Mouse (Mus musculus) C2C12 (cell line): Measurements from ENCODE around the gene Stam. TPM values are rescaled to one million over a fixed set of nuclear protein-coding genes. Genes with fewer than 3 reads are reported as not detected.

Source experiments
- H3K27me3 ChIP-seq: one replicate; pipeline ENCODE4 v1.6.1; 2011; ENCODE audit not compliant: control insufficient read depth, insufficient read depth, insufficient read length
- H3K36me3 ChIP-seq: one replicate; pipeline ENCODE4 v1.6.1; 2011; ENCODE audit not compliant: control insufficient read depth, insufficient read depth
- H3K4me3 ChIP-seq: one replicate; pipeline ENCODE4 v1.5.1; 2011; ENCODE audit warnings: mild to moderate bottlenecking, control low read depth; ENCODE audit not compliant: poor library complexity, insufficient read depth, severe bottlenecking
- H3K79me2 ChIP-seq: one replicate; pipeline ENCODE4 v1.6.1; 2011; ENCODE audit not compliant: control insufficient read depth, insufficient read depth
- H3K79me3 ChIP-seq: one replicate; pipeline ENCODE4 v1.6.1; 2011; ENCODE audit warnings: low read depth, control low read depth
- H3ac ChIP-seq: one replicate; pipeline ENCODE3; 2011; ENCODE audit warnings: low read depth; ENCODE audit not compliant: control insufficient read depth, insufficient read length
- CEBPB ChIP-seq: IDR thresholded peaks from one replicate; pipeline ENCODE4 v1.6.1; 2011; ENCODE audit warnings: low read depth, mild to moderate bottlenecking, control low read depth, moderate library complexity
- CTCF ChIP-seq: IDR thresholded peaks from one replicate; pipeline ENCODE4 v1.5.1; 2011; ENCODE audit not compliant: control insufficient read depth, insufficient read depth, insufficient read length
- FOSL1 ChIP-seq: IDR thresholded peaks from one replicate; pipeline ENCODE4 v1.8.0; 2011; ENCODE audit warnings: mild to moderate bottlenecking, low read length; ENCODE audit not compliant: poor library complexity, insufficient read depth, severe bottlenecking
- MAX ChIP-seq: IDR thresholded peaks from one replicate; pipeline ENCODE4 v1.6.1; 2011; ENCODE audit warnings: mild to moderate bottlenecking, control low read depth
- MYOD1 ChIP-seq: IDR thresholded peaks from one replicate; pipeline ENCODE4 v1.6.1; 2011; ENCODE audit warnings: low read depth; ENCODE audit not compliant: control insufficient read depth, insufficient read length
- MYOG ChIP-seq: IDR thresholded peaks from one replicate; pipeline ENCODE4 v1.6.1; 2011; ENCODE audit not compliant: control insufficient read depth, insufficient read length; ENCODE audit errors: extremely low read depth
- USF1 ChIP-seq: IDR thresholded peaks from one replicate; pipeline ENCODE4 v1.6.1; 2011; ENCODE audit warnings: low read depth, mild to moderate bottlenecking, control low read depth, moderate library complexity
- polyA plus RNA-seq: library from polyadenylated mRNA; unstranded; fragments of >200 nt; fragmentation: generic; extraction: Trizol; gene quantifications from one replicate; pipeline ENCODE4 v1.2.1, GENCODE M21; 2012; ENCODE audit warnings: missing spikeins

Gene Stam
- polyA plus RNA-seq, 1 experiment, result 14.5 TPM

GRCm38 (mm10) chr2:14165066-14165465, 91.2 kb downstream of the Stam start:
- no peak overlapping the region for H3K4me3 ChIP-seq
- H3K79me3 ChIP-seq, result no peaks in the 10 kb centered on the region
- no peaks in the 10 kb centered on the region for H3K27me3 ChIP-seq
- no peaks in the 10 kb centered on the region for H3K36me3 ChIP-seq
- no peaks in the 10 kb centered on the region for H3K79me2 ChIP-seq
- no peak overlapping the region for H3ac ChIP-seq
- no peak for TF ChIP-seq FOSL1

DNA sequence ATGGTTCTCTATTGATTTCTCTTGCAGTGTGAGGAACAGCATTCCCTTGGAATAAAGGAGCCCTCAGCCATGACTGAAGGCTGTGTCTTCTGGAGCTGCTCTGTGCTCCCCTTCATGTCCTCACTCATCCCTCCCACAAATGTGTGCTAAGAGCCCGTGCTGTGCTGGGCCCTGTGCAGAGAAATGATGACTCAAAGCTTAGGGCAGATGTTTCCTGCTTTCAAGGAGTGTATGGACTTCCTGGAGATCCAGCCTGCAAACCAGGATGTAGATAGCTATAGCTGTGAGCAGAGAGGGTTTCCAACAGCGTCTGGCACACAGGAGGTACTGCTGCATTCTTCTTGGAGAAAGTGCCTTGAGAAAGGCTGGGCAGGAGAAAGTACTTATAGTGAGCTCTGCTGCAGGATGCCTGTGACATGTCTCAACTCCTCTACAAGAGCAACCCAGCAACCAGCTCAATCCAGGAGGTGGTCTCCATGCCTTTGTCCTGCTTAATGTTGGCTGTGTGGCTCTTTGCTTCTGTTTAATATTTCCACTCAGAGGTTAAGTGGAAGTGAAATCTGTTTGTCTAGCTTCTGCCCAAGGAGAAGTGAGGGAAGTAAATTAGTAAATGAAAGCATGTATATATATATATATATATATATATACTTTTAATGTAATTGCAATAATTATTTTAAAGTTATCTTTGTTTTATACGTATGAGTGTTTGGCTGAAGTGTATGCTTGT, 91.9 kb downstream of the Stam start:
- Histone ChIP-seq H3K27me3 (no peaks in the 10 kb centered on the region), H3K79me2 (no peaks in the 10 kb centered on the region), H3K4me3 (no peak overlapping the region), H3ac (no peak overlapping the region), H3K36me3 (no peaks in the 10 kb centered on the region), H3K79me3 (no peaks in the 10 kb centered on the region)
- TF ChIP-seq CEBPB (no peak), USF1 (no peak), MYOD1 (no peak), MAX (no peak), FOSL1 (no peak), CTCF (no peak), MYOG (no peak)

DNA sequence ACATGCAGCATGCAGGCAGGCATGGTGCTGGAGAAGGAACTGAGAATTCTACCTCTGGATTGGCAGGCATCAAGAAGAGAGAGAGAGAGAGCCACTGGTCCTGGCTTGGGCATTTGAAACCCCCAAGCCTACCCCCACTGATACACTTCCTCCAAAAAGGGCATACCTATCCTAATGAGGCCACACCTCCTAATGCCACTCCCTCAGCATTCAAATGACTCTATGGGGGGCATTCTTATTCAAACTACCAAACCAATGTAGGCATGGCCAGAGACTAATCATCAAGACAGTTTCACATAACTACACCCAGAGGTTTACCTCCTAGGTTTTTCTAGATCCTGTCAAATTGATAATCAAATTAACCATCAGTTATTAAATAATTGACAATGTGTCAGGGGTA, 93.8 kb downstream of the Stam start:
- Histone ChIP-seq H3K79me3 (no peaks in the 10 kb centered on the region), H3K79me2 (no peaks in the 10 kb centered on the region), H3K27me3 (no peaks in the 10 kb centered on the region), H3K36me3 (no peaks in the 10 kb centered on the region), H3K4me3 (no peak overlapping the region), H3ac (no peak overlapping the region)
- TF ChIP-seq MYOG, result no peak
- no peak for TF ChIP-seq USF1
- no peak for TF ChIP-seq MYOD1
- no peak for TF ChIP-seq CTCF
- no peak for TF ChIP-seq CEBPB
- TF ChIP-seq FOSL1, result no peak
- TF ChIP-seq MAX, result no peak

DNA sequence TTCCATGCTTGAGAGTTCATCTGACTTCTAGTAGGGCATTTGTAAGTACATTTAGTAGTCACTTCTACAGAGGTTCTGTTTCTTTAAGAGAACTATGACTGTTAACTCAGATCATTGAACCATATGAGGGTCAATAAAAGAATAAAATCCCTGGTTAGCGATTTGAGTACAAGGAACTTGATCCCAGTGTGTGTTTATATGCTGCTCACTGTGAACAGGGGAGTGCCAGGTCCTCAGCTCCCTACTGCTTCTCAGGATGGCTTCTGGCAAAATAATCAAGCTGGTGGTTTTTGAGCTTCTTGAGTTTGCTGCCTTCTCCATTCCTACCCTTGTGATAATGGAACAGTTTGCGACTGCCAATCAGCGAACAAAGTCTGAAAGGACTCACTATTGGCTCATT, 100.4 kb downstream of the Stam start, which contains the start of gene Tmem236:
Gene Tmem236 (plus strand): TSS at position 190 of the 400 bp plus-strand sequence.
- Histone ChIP-seq H3K36me3 (no peaks in the 10 kb centered on the region), H3K79me3 (no peaks in the 10 kb centered on the region), H3ac (no peak within 1 kb of the TSS), H3K27me3 (no peaks in the 10 kb centered on the region), H3K4me3 (no peak within 1 kb of the TSS), H3K79me2 (no peaks in the 10 kb centered on the region)
- TF ChIP-seq MAX (no peak), CTCF (no peak), MYOD1 (no peak), CEBPB (no peak), USF1 (no peak), MYOG (no peak), FOSL1 (no peak)

DNA sequence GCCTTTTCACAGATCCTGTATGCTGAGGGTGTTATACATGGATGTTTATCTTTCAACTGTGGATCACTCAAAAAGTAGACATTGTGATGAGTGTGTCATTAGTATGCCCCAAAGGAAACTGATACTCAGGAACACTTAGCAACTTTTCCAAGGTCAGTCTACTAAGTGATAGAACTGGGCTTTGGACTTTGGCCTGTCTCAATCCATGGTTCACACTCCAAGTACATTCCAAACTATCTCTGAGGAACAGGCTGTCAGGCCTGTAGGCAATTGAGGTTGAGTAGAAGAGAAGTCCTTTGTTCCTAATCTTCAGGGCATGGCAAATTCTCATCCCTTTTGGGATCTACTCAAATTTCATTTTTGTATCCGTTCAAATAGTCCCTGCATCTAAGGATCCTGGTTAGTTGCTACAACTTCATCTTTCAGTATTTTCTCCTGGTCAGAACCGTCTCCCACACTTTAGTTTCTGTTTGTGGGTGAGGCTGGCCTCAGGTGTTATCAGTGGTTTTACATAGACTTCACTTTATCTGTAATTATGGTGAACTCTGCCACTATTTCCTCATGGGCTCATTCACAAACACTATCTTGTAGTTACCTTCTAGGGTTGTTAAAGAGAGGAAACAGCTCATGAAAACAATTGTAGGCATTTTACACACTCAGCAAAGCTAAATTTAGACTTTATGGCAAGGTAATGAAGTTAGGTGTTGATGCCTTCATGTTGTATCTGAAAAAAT, 102.7 kb downstream of the Stam start:
- H3K27me3 ChIP-seq, result no peaks in the 10 kb centered on the region

More for the DNA sequence above, 102.7 kb downstream of the Stam start:
- H3K36me3 ChIP-seq, result no peaks in the 10 kb centered on the region
- no peaks in the 10 kb centered on the region for H3K79me3 ChIP-seq
- no peak overlapping the region for H3ac ChIP-seq
- TF ChIP-seq FOSL1 (no peak), USF1 (no peak), MYOG (no peak), CTCF (no peak), CEBPB (no peak), MAX (no peak), MYOD1 (no peak)
- H3K79me2 ChIP-seq, result no peaks in the 10 kb centered on the region
- H3K4me3 ChIP-seq, result no peak overlapping the region
